Mouse (Mus musculus): ENCODE data around the gene Sycp2.

DNA sequence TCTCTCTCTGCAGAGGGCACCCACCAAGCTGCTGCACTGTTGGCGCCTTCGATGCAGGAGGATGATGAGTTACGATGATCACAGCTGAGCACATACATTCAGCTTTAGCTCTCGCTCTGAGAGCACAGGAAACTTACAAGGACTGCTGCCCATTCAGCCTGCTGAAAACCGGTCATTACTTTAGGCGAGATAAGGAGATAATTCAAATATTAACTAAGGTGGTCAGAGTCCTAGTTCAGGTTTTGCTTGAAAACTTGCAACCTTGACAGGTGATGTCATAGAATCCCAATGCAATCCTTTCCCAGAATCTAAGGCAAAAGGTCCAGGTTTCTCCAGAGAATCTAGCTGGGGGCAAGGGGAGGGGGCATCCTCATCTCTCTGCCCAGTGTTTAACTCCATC lies 21.9 kb upstream of the Sycp2 start:
- TF ChIP-seq CTCF (IDR thresholded peaks at IDR 0.05; ENCODE audit: low read depth) = no peak
- no peak for TF ChIP-seq EP300 (optimal IDR thresholded peaks at IDR 0.05)

All from stomach, postnatal 0 days (tissue).